Mouse (Mus musculus) kidney, postnatal 25 days (tissue): ENCODE data around the gene Spata46.

Source experiments
- DNase-seq, 2 experiments: peaks; one replicate each; pipeline ENCODE4 v3.0.0; 2021; ENCODE audit warnings: mixed read lengths in 2 of 2

Gene Spata46

DNA sequence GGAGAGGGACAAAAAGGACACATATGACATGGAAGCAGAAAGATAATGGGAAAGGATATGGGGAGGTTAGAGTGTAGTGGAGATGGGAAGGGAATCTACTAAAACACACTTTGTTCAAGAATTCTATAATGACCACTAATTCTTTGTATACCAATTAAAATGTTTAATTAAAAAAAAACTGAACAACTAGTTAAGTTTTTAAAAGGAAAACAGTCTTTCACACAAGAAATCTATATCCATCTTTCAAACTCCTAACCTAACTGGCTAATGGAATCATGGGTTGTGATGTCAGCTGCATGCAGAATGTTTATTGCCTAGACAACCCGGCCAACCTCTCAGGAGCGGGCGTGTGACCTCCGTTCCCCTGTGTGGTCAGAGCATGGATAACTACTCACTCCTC is at the start of gene Spata46:
TSS of gene Spata46 (plus strand) at position 301 of the 400 bp plus-strand sequence.
- DNase-seq = no peak

DNA sequence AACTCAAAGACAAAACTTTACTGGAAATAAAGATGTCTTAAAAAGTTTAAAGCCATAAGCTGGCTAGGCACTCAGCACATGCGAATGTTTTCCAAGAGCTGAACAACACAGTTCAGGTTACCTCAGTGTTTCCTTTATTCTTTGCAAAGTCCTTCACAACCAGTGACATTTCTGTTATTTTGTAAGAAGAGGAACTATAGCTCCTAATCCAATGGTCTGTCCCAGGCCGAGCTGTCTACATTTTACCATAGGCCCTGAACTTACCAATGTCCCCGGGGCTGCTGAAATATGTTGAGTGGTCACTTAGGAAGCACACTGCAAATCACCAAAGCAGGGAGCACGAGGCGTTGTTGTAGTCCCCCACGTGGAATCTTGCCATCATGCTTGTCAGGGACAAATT is 38.3 kb upstream of the Spata46 start:
- DNase-seq = no peak

DNA sequence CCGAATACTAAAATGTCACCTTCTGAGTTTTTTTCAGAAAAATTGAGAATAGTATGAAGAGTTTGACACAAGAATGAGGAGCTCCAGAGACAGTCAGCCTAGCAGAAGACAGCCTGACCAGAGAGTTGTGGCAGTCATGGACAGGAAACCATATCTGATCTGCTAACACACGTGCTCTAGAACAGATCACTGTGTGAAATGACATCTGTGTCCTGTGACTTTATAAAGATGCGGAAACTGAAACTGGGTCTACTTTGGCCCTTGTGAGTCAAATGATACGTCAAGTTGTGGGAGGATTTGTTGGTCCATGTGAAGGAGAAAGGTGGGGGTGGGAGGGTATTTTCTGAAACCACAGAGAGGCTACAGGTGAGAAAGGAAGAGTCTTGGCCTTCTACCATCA is 37.9 kb upstream of the Spata46 start:
- DNase-seq = no peak

DNA sequence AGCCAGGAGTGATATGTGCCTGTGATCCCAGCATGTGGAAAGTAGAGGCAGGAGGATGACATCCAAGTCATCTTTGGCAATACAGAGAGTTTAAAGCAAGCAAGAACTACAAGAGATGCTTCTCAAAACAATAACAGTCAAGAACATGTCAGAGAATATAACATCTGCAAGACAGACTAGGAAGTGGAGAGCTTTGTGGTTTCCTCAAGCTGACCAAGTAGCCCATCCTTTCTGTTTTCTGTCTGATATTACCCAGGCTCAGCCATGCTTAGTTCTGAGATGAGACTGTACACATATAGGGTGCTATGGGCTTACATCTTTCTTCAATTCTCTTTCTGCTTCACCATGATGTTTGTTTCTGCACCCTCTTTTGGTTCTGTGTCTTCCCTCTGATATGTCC is 35.4 kb upstream of the Spata46 start:
- DNase-seq = no peak

DNA sequence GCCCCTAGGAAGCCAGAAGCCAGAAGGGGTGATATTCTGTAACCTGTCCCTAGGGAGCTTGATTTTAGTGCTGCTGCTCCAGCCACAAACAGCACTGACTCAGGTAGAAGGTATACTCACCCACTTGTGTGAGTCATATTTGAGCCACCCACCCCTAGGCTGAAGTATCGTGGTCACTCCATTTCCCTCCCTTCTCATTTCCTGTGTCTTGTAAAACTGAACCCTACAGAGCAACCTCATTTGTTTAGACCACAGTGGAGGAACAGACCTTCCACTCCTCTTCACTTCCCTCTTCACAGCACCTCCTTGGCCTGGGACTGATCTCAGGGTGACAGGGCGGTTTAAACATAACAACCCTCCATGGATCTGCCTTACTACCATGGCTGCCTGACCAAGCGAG is 31.6 kb upstream of the Spata46 start, which contains the start of gene Sh2d1b1:
TSS of gene Sh2d1b1 (plus strand) at position 305 of the 400 bp plus-strand sequence.
- no peak for DNase-seq

DNA sequence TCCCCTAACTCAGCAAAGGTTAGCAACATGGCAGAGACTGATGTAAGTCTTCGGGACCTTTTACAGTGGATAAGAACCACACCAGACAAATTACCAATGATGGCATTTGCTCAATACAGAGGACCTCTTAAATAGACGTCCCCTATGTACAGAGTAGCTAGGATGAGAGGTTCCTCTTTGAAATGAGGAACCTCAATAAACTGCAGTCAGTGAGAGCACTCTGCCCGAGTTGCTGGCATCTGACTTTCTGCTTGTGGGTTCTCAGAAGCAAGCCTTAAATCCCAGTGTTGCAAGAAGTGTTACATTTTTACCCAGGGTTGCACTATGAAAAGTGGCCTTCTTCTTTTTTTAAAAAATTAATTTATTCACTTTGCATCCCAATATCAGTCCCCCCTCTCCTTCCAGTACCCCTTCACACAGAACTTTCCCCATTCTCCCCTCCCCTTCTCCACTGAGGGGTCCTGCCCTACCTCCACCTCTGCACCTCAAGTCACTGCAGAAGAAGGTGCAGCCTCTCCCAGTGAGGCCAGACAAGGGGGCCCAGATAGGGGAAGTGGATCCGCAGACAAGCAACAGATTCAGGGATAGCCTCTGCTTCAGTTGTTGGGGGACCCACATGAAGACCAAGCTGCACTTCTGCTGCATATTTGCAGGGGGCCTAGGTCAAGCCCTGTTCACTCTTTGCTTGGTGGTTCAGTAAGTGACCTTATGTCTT is 26.0 kb upstream of the Spata46 start:
- no peak for DNase-seq

DNA sequence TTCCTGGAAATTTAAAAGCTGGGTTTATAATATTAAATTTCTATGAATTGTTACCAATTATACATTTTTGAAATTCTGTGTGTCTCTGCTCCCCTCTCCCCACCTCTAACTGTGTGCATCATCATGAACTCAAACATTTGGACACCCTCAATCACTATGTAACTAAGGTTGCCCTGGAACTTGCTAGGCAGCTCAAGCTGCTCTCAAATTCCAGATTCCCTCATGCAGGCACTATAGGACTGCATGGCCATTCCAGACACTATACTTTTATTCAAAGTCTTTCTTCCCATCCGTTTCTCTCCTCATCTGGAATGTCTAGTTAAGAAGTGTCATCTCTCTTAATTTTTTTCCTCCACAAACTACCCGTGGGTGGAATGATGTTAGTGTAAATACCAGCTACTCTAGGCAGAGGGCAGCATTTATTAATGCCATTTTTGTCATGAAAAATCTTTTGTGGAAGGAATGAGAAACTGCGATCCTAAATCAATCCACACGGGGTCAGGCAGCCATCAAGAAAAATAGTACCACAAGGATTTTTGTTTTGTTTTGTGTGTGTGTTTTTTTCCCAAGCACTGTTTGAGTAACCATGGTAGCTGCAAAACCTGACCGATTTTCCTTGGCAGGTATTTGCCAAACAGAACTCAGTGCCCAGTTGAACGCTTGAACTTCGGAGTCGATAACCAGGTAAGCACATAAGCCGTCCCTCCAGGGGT is 16.2 kb upstream of the Spata46 start:
- peak; percentile 44 to 64 for DNase-seq

DNA sequence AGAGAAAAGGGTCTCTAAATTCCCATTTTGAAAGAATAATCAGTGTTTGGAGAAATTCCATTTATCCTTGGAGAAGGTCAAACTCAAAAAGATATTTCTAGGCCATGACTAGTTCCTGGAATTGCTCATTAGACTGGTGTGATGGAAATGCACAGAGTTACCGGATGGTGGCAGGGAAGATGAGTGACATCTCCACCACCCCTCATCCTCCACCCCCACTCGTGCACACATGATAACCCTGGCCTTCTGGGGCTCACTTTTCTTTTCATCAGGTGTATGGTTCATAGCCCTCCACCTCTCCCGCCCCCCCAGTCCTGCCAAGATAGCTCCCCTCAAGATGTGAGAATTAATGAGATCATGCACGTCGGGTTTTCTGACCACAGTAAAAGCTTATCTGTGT is 15.3 kb upstream of the Spata46 start:
- DNase-seq = no peak

DNA sequence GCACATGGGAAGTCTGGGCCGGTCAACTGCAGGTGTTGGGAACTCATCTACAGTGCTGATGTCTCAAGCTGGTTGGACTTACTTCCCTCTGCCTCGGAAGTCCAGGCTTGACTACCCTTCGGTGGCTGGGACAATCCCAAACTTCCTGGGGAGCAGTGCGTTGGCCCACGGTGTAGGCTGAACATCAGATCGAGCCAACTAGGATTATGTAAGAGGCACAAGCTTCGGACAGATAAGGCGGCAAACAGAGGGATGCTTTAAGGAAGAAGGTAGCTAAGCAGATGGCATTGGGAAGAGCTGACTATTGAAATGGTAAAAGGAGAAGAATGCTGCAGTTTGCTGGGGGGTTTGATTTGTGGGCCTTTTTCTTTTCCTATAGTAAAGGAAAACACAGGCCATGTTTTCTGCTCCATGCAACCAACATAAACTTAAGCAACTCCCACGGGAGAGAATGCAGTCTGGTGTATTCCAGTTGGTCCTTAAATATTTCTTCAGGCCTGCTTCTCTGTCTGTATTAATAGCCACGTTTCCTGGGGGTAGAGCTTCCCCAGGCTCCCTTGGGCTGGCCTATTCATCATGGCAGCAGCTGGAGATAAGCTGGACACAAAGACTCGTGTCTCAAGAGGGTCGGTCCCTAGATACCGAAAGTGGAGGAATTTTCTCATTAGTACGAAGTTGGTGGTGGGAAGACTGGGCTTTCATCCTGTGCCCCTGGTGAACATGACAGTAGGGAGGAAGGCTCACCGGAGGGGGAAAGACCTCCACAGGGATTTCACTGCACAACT is 13.6 kb upstream of the Spata46 start:
- DNase-seq = no peak

DNA sequence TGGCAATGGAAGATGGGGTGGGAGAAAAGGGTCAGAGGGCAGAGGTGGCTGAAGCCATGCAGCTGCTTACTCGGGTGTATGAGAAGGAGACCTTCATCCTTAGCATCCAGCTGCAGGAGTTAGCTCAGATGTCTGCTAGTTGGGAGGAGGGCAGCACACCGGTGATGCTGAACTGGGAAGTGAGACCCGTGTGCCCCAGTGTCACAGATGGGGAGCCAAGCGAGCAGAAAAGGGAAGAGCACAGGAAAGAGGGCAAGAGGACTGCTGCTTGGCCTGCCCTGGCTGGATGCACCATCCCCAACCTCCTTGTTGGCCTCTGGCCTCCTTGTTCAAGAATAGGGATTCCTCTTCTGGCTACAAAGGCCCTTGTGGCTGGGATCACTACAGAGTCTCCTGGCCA is 9.1 kb upstream of the Spata46 start:
- DNase-seq = no peak

DNA sequence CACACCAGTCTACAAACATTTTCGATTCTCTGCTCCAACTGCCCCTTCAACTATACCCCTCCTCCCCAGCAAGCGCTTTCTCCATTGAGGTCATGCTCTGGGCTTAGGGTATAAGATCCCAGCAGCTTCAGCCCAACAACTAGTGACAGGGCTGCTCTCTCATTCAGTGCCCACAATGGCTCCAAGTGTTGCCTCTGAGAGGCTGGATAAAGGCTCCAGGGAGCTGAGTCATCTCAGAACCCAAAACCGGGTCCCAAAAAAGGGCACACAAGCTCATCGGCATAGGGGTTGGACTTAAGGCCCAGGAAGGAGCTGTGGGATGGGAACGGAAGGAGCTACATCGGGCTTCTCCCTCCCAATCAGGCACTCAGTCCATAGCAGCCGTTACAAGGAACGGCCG is 6.9 kb upstream of the Spata46 start:
- DNase-seq = no peak

DNA sequence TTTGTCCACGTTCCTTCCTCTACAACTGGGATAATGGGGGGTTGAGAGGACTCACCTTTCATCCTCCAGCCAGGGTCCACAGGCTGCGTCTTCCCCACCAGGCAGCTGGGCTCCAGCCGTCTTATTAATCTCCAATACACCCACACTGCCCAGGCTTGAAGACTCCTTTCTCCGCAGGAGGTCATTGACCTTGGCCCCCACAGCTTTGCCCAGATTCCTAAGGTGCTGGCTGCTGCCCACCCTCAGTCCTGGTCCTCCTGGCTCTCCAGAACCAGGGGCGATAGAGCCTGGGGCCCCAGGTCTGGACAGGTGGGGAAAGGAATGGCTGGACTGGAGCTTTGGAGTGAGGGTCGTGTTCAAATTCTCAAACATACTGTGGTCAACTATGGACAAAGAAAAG is 6.1 kb upstream of the Spata46 start:
- no peak for DNase-seq

DNA sequence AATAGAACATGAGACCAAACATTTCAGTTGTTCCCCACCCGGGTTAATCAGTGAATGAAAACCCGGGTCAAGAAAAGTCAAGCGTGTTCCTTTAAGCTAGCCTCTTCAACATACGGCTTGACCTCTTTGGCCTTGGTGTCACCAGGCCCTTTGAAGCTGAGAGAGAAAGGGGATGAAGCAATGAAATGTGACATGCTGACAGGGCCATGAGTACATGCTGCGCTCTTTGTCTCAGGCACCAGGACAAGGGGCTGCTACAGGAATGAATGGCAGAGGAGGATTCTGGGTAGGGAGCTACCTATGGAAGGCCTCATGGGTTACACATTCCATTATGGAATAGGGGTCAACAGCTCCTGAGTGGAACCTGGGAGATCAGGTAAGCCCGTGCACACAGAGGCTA is 5.5 kb upstream of the Spata46 start:
- no peak for DNase-seq

DNA sequence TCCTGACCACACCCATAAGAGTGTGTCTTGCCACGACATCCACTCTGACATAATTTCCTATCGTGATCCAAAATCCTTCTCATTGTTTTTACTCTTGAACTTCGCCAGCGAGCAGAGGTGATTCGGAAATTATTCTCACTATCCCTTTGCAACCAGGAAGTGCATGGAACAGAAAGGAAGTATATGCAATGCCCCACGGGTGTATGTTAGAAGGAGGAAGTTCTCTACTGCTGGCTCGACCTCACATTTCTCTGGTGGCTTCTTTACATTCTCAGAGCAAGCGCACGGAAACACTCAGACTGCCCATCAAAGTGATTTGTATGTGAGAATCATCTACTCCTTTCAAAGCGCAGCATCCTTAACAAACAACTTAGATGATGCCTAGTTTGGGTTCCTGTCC is 3.6 kb upstream of the Spata46 start:
- no peak for DNase-seq

DNA sequence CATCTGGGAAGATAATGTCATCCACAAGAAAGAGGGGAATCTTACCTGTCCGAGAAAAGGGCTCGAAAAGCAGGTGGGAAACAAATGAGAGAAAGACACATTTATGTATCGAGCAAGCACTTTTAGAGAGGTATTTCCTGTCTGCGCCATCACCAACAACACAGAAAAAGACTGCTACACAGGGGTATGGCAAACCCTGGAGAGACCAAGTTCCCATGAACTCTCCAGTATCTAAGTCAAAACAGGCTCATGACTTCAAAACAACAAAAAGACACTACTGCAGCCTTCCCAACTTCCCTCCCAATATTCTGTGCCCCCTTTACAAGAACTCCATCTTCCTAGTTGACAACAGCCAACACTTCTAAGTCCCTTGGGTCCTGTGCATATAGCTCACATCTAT is 2.4 kb upstream of the Spata46 start, which contains the start of gene Gm7694:
TSS of gene Gm7694 (minus strand) at position 101 of the 400 bp plus-strand sequence.
- no peak for DNase-seq

DNA sequence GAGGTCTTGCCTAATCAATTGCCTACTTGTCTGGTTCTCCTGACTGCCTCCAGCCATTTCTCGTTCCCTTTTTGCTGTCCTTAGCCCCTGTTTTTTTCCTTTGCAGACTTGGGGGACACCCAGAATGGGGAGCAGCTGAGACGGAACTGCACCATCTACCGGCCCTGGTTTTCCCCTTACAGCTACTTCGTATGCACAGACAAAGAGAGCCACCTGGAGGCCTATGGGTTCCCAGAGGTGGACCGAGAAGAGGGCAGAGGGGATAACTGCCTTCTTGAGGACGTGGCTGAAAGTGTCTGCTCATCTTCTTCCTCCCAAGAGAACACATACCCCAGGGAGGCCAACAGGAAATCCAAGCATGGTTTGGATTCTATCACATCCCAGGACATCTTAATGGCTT is 2.8 kb downstream of the Spata46 start:
- DNase-seq = no peak

DNA sequence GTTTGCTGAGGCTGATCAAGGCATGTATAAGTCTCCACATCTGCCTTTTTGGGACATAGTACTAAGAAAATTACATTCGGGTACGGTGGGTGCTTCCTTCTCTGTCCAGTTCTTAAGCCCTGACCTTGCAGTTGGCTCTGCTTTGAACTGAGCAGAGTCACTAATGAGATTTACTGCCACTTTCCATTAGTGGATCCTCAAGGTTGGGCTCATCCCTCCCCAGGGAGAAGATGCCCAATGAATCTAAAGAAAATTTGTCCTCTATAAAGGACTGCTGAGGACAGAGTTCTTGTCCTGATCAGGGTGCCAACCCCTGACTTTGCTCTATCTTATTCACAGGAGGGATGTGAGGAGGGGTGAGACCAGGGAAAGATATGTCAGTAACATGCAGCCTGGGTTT is 13.4 kb downstream of the Spata46 start:
- DNase-seq = no peak

DNA sequence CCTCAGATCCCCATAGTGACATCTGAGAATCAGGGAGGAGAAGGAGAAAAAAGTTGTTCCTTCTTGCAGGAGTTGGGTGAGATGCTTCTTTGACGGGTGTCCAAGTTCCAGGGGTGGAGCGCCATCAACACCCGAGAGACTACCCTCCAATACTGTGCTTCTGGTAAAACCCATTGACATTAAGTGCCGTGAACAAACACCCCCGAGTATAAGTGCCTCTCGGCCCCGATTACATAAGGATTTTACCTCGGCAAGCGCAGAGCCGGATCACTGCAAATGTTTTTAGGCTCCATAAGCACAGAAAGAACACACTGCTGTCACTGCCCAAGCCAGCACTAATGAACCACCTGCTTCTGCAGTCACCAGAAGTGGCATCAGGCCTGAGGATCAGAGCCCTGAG is 14.4 kb downstream of the Spata46 start:
- no peak for DNase-seq

DNA sequence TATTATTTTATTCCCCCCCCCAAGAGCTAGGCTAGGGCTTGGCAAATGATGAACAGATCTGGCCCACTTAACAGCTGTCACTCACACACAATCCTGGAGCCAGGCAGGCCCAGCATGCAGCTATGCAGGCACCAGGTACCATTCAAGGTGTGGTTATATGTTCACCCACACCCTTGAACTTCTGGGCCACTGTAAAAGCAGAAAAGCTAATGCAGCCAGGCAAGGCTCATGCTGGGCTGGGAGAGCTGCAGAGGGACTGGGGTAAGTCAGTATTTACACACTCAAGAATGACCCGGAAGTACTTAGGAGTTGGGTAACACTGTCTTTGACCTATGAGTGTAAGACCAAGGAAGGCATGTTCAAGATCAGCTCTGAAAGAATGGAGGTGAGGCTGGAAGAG is 15.7 kb downstream of the Spata46 start:
- DNase-seq = no peak

DNA sequence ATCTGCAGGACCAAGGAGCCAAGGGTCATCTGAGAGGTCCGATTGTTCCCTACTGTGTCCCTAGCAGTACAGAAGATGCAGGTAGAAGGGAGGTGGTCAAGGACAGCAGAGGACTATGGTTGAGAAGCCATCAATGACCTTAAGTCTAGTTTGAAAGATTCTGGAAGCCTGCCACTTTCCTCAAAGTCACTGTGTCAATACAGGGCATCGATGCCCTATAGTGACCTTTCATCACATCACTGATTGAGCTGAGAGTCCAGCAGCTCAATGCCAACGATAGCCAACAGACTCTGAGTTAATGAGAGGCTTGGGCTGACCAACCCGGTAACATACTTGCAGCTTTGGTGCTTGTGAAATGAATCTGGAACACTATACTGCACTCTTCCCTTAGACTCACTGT is 16.7 kb downstream of the Spata46 start:
- DNase-seq = no peak

DNA sequence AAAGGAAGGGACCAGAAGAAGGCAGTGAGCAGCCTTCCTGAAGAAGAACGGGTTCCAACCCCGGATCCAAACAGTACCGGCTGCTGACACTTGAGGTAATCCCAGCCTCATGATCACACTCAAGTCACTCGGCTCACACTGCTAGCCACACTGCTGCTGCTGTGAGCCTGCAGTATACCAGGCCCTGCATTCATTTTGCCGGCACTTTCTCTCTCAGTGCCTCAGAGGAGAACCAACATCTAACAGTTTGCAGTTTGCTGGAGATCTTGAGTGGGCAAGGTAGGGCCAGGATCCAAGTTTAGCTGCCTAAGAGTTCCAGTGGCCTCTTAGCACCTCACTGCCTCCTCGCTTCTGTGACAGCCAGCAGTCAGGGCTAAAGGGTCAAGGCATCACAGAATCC is 23.3 kb downstream of the Spata46 start:
- DNase-seq = no peak

DNA sequence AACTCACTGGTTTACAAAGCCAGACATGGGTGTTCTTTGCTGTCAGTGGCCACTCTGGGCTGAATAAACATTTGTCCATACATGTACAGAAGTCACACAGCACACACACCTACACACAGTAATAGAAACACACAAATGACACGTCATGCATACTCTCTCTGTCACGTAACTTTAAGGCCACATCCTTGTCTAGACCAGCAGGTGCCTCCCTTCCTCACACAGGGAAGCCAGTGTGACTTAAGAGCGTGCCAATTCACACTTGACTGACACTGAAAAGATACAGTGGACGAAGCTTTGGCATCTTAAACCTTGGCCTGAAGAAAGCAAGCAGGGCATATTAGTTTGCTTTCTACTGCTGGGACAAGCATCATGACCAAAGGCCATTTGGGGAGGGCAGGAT is 24.2 kb downstream of the Spata46 start:
- DNase-seq = no peak

DNA sequence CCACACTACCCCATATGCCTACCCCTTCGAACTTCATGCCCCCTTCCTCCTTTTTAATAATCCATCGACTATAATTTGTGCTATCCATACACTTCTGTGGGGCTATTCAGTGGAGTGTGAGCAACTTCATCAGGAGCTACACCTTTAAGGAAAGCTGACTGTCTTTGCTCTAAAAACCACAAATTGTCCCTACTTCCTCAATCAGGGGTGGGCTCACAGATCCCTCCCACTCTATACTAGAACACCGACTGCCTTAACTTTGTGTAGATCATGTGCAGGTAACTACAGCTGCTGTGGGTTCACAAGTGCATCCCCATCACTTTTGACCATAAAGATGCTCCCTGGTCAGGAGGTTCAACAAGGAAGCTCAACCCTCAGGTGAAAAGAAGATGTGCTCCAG is 31.3 kb downstream of the Spata46 start:
- DNase-seq = no peak

DNA sequence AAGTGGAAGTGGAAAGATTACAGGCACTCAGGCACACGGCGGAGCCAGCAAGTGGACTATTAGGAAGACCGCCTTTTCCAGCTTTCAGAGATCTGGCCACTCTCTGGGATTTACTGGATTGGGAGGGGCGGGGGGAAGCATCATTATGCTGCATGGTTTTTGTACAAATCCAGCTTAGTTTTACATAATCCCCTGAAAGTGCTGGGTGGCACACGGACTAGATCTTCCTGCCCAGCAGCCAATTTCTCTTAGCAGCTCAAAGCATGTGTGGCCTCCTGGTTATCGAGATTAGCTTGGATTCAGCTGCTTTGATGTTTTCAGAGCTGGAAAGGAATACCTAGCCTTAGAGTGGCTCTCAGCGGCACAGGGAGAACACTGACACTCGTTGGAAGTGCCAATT is 34.5 kb downstream of the Spata46 start:
- no peak for DNase-seq
